Mouse (Mus musculus) lung, postnatal 0 days (tissue): ENCODE measurements around the gene Tnfsf13b. TPM values are rescaled to one million over a fixed set of nuclear protein-coding genes. Genes with fewer than 3 reads are reported as not detected.
A peak's percentile ranks its signal among the peaks of the same experiment; 100 is the strongest.

ENCODE experiments used
- ATAC-seq: fragments of 200-750 bp; cut with Nextera tagmentation; 2 replicates; pipeline ENCODE4 v1.8.0; 2017; ENCODE audit warnings: moderate library complexity
- DNase-seq: peaks from one replicate; pipeline ENCODE4 v3.0.0-alpha.2; 2016; ENCODE audit warnings: low spot score
- H3K27ac ChIP-seq: fragments of 300-500 bp; sonication (generic); 2 replicates; pipeline ENCODE4 v1.5.1; 2014; ENCODE audit warnings: antibody characterized with exemption, mild to moderate bottlenecking, low read length, mixed read lengths
- H3K27me3 ChIP-seq: fragments of 300-500 bp; sonication (generic); replicated peaks from 2 replicates; pipeline ENCODE4 v1.6.1; 2014; ENCODE audit warnings: low read length, mixed read lengths; ENCODE audit not compliant: insufficient read depth
- H3K36me3 ChIP-seq: fragments of 300-500 bp; sonication (generic); 2 replicates; pipeline ENCODE4 v1.6.1; 2014; ENCODE audit warnings: low read length, mixed read lengths; ENCODE audit not compliant: insufficient read depth
- H3K4me1 ChIP-seq: fragments of 300-500 bp; sonication (generic); 2 replicates; pipeline ENCODE4 v1.6.1; 2014; ENCODE audit warnings: antibody characterized with exemption, low read depth, low read length, mixed read lengths; ENCODE audit not compliant: insufficient read depth
- H3K4me2 ChIP-seq: fragments of 300-500 bp; sonication (generic); replicated peaks from 2 replicates; pipeline ENCODE4 v1.6.1; 2014; ENCODE audit warnings: low read depth, mild to moderate bottlenecking, low read length, moderate library complexity, mixed read lengths
- H3K4me3 ChIP-seq: fragments of 300-500 bp; sonication (generic); 2 replicates; pipeline ENCODE4 v1.5.1; 2014; ENCODE audit warnings: low read depth, low read length
- H3K9ac ChIP-seq: fragments of 300-500 bp; sonication (generic); replicated peaks from 2 replicates; pipeline ENCODE4 v1.6.1; 2014; ENCODE audit warnings: low read depth, mild to moderate bottlenecking
- H3K9me3 ChIP-seq: fragments of 300-500 bp; sonication (generic); 2 replicates; pipeline ENCODE4 v1.6.1; 2016; ENCODE audit warnings: low read length, mixed read lengths
- CTCF ChIP-seq: IDR thresholded peaks from 2 replicates; pipeline ENCODE4 v1.5.1; 2016; ENCODE audit warnings: antibody characterized with exemption, mild to moderate bottlenecking
- EP300 ChIP-seq: IDR thresholded peaks from 2 replicates; pipeline ENCODE4 v1.6.1; 2016; ENCODE audit warnings: antibody characterized with exemption, mild to moderate bottlenecking, control low read depth
- WGBS: fragments of 180-500 bp; shearing (Covaris S2); extraction: QIAGEN DNeasy Blood & Tissue Kit; methylation state at CpG from one replicate; pipeline ENCODE4 v1.1.7; 2014; 5-methylcytosine and 5-hydroxymethylcytosine counted together
- polyA plus RNA-seq: library from polyadenylated mRNA; unstranded; fragments of >200 nt; fragmentation: Nextera tagmentation; extraction: Ambion mirVana; gene quantifications from 2 replicates; pipeline ENCODE4 v1.2.1, GENCODE M21; 2015

The Tnfsf13b gene
- polyA plus RNA-seq, 1 experiment from 2014 or later: 1.3 TPM

DNA sequence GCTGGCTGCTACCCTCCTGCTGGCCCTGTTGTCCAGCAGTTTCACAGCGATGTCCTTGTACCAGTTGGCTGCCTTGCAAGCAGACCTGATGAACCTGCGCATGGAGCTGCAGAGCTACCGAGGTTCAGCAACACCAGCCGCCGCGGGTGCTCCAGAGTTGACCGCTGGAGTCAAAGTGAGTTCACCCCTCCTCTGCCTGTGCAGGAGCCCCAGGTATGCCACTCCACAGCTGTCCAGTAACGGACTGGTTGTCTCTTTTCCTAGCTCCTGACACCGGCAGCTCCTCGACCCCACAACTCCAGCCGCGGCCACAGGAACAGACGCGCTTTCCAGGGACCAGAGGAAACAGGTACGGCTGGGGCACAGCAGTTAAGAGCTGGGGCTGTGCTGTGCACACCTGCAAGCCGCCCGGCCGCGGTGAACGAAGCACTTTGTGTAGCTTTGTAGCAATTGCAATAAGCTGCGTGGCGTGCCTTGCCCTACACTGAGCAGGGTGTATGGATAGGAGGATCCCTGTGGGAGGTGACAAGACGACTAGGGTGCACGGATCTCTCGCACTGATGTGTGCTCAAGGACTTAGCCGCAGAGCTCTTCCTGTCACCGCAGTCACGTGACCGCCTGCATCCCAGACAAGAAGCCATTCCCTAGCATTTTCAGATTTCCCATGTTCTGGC, 856 bp downstream of the Tnfsf13b start:
- ATAC-seq (peak; percentile 14; the same call in 1 of the 2 replicates), DNase-seq (no peak)
- Histone ChIP-seq H3K9me3 (no peaks in the 10 kb centered on the region), H3K4me2 (peak overlapping the region; percentile 59), H3K4me1 (no peaks in the 10 kb centered on the region), H3K9ac (no peak overlapping the region), H3K27me3 (no peaks in the 10 kb centered on the region), H3K27ac (no peak overlapping the region), H3K36me3 (no peaks in the 10 kb centered on the region), H3K4me3 (peak overlapping the region; percentile 29)
- WGBS: 3% methylated on average over 29 of the region's 29 CpGs
- TF ChIP-seq EP300 (no peak), CTCF (no peak)

DNA sequence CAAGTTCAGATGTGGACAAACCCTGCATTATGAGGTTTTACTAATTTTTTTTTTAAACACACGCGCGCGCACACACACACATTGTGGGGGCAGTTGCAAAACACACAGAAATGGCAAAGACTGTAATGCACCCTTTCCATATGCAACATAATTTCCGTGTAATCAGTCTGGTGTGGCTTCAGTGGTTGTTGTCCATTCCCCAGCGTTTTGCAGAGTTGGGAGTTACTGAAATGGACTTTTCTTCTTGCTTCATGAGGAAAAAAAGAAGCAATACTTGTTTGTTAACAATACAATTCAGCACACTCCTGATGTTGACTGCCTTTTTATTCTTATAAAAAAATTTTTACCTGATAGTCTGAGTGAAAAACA, 1.4 kb downstream of the Tnfsf13b start:
- Histone ChIP-seq H3K27ac (no peak overlapping the region), H3K9me3 (no peaks in the 10 kb centered on the region), H3K27me3 (no peaks in the 10 kb centered on the region), H3K4me3 (0 out of 2 replicates have a peak overlapping the region, but pooled peaks have one; percentile 29), H3K9ac (no peak overlapping the region), H3K36me3 (no peaks in the 10 kb centered on the region), H3K4me1 (no peaks in the 10 kb centered on the region), H3K4me2 (peak overlapping the region; percentile 59; the same call in 1 of the 2 replicates)
- WGBS: 30% methylated on average over 6 of the region's 6 CpGs
- no peak for DNase-seq
- no peak for TF ChIP-seq CTCF
- TF ChIP-seq EP300: no peak
- ATAC-seq: no peak

DNA sequence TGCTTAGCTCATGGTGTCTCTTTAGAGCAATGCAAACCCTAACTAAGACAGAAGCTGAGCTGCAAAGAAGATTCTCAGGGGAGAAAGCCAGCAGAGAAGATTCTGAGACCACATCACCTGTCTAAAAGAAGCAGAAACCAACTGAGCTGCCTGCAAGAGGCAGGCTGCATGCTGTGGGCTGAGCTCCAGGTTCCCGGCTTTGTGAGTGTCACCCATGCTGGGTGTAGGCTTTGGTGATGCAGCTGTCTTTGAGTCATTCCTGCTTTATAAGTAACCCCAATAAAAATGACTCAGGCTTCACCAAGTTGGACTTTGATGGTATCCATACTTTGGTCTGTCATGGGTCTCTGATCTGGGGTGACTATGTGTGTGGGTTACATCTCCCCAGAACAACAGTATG, 10.0 kb downstream of the Tnfsf13b start:
- H3K4me3 ChIP-seq: no peak overlapping the region
- DNase-seq: no peak
- H3K27me3 ChIP-seq: no peaks in the 10 kb centered on the region
- H3K4me2 ChIP-seq: no peak overlapping the region
- no peaks in the 10 kb centered on the region for H3K9me3 ChIP-seq
- H3K4me1 ChIP-seq: no peaks in the 10 kb centered on the region
- no peak for ATAC-seq
- H3K9ac ChIP-seq: no peak overlapping the region
- 50% methylated on average over 1 of the region's 1 CpGs for whole genome bisulfite sequencing
- no peaks in the 10 kb centered on the region for H3K36me3 ChIP-seq
- TF ChIP-seq EP300: no peak
- no peak overlapping the region for H3K27ac ChIP-seq

DNA sequence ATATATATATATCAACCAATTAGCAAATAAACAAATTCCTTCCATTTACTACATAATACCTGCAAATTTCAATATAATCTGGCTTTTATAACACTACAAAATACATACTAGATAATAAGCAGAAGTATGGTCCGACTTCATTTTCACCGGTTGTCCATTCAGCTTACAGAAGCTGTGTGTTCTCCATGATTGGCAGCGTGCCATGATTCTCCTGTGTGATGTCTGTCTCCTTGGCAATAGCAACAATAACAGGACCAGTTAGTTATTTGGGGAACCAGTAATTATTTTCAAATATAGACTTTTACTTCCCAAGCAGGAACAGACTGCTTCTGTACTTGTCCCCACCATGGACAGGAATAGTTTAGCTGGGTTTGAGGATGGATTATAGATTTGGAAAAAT, 11.0 kb downstream of the Tnfsf13b start:
- 60% methylated on average over 3 of the region's 3 CpGs for WGBS
- H3K27ac ChIP-seq: no peak overlapping the region
- no peak overlapping the region for H3K4me2 ChIP-seq
- ATAC-seq: no peak
- H3K27me3 ChIP-seq: no peaks in the 10 kb centered on the region
- DNase-seq: no peak
- H3K4me1 ChIP-seq: no peaks in the 10 kb centered on the region
- TF ChIP-seq CTCF: no peak
- TF ChIP-seq EP300: no peak
- H3K9ac ChIP-seq: no peak overlapping the region
- H3K9me3 ChIP-seq: no peaks in the 10 kb centered on the region
- no peaks in the 10 kb centered on the region for H3K36me3 ChIP-seq
- H3K4me3 ChIP-seq: no peak overlapping the region

DNA sequence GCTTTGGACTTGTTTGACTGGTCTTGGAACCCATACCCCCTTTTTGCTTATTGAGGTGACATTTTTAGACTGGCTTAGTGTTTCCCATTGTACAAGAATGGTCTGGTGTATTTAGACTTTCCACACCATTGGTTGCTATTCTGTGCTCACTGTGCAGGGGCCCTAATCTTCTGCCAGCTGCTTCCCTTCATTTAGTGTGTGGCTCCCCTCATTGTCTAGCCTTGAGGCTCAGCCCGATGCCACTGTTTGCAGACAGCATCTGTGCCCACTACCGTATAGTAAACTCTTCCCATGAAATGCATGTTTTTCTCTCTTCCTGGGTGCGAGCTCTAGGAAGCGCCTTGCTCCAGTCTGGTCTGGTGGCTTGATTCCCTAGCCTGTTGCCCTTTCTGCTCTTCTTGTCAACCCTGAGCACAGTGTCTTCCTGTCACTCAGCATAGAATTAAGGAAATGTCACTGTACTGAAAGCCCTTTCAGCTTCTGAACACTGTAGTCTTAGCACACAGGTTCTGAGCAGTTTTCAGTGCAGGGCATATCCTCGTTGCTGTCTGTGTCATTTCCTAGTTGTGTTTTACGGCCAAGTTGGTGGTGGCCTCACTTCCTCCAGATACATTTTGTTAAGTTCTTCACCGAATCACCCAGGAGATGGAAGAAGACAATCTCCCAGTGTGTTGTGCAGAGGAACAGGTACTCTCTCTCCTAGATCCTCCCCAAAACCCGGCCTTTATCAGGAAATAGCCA, 24.2 kb downstream of the Tnfsf13b start:
- no peak for DNase-seq
- no peak for TF ChIP-seq EP300
- no peak for TF ChIP-seq CTCF
- Histone ChIP-seq H3K4me3 (no peak overlapping the region), H3K27me3 (no peaks in the 10 kb centered on the region), H3K36me3 (no peaks in the 10 kb centered on the region), H3K9ac (no peak overlapping the region), H3K27ac (no peak overlapping the region), H3K4me1 (no peaks in the 10 kb centered on the region), H3K4me2 (no peak overlapping the region), H3K9me3 (no peaks in the 10 kb centered on the region)
- WGBS: 63% methylated on average over 8 of the region's 8 CpGs
- no peak for ATAC-seq

DNA sequence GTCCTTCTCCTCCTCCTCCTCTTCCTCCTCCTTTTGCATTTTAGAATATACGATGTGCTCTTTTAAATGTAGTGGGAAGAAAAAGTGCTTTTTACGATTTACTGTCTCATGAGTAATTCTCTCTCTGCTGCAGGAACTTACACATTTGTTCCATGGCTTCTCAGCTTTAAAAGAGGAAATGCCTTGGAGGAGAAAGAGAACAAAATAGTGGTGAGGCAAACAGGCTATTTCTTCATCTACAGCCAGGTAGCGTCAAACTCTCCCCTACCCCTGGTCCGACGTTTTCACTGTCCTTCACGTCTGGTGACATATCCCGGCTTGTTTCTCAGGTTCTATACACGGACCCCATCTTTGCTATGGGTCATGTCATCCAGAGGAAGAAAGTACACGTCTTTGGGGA, 24.9 kb downstream of the Tnfsf13b start:
- H3K27me3 ChIP-seq: no peaks in the 10 kb centered on the region
- no peaks in the 10 kb centered on the region for H3K4me1 ChIP-seq
- no peak overlapping the region for H3K4me3 ChIP-seq
- H3K27ac ChIP-seq: no peak overlapping the region
- TF ChIP-seq EP300 (no peak), CTCF (no peak)
- DNase-seq (no peak), ATAC-seq (no peak)
- 78% methylated on average over 9 of the region's 9 CpGs for WGBS
- H3K9ac ChIP-seq: no peak overlapping the region
- no peaks in the 10 kb centered on the region for H3K36me3 ChIP-seq
- no peaks in the 10 kb centered on the region for H3K9me3 ChIP-seq
- no peak overlapping the region for H3K4me2 ChIP-seq
